In genomic region chr11:72044231-72044630, GRCm38 (mm10) we compare ENCODE assay signal across 11 mouse cellular contexts. TPM values are rescaled to one million over a fixed set of nuclear protein-coding genes. Genes with fewer than 3 reads are reported as not detected.
DNase-seq lines count a peak whose midpoint lies in the region; ATAC-seq lines count a peak whose summit lies in the region.
"Had no signal": no experiment of that assay in that cellular context is flagged by ENCODE, and none has a peak within 500 bp of the region (broad histone marks: within the 10 kb centered on the region; RNA-seq: fewer than 3 reads in every experiment).

No protein-coding gene starts in this region.

- no peaks in the 10 kb centered on the region for H3K9me3 ChIP-seq in heart, embryonic 14.5 days (ENCODE audit: control insufficient read depth, low read length)
- H3K9me3 ChIP-seq in lung, embryonic 15.5 days: no peaks in the 10 kb centered on the region
- no peaks in the 10 kb centered on the region for H3K9me3 ChIP-seq in embryonic facial prominence, embryonic 10.5 days
- H3K9me3 ChIP-seq in hindbrain, embryonic 12.5 days (replicated peaks): no peaks in the 10 kb centered on the region

- WGBS in heart, embryonic 14.5 days: 81% methylated on average over 3 of the region's 3 CpGs
- WGBS in lung, embryonic 15.5 days: 57% methylated on average over 3 of the region's 3 CpGs
- 93% methylated on average over 3 of the region's 3 CpGs for WGBS in embryonic facial prominence, embryonic 10.5 days
- 95% methylated on average over 3 of the region's 3 CpGs for WGBS in hindbrain, embryonic 12.5 days

- peaks cover 32% of the 10 kb centered on the region for H3K36me3 ChIP-seq in heart, embryonic 14.5 days (ENCODE audit: control insufficient read depth, insufficient read depth, low read length)
- H3K36me3 ChIP-seq in lung, embryonic 15.5 days: peaks cover 33% of the 10 kb centered on the region
- H3K36me3 ChIP-seq in embryonic facial prominence, embryonic 10.5 days (replicated peaks): peaks cover 52% of the 10 kb centered on the region
- H3K36me3 ChIP-seq in hindbrain, embryonic 12.5 days: peaks cover 25% of the 10 kb centered on the region

- intact Hi-C loops in heart, postnatal 36 days (cut with DNase I): no loop called here

- no peak overlapping the region for H3K27ac ChIP-seq in heart, embryonic 14.5 days (replicated peaks in 1 of 2; ENCODE audit: control insufficient read depth in 1 of 2, insufficient read depth in 1 of 2, low read depth in 2 of 2, low read length in 2 of 2)
- no peak overlapping the region for H3K27ac ChIP-seq in lung, embryonic 15.5 days
- no peak overlapping the region for H3K27ac ChIP-seq in embryonic facial prominence, embryonic 10.5 days (replicated peaks)
- H3K27ac ChIP-seq in hindbrain, embryonic 12.5 days: no peak overlapping the region
- H3K27ac ChIP-seq: macrophage had no signal

- no peak overlapping the region; the same call in 1 of the 2 replicates for H3K9ac ChIP-seq in heart, embryonic 14.5 days (ENCODE audit: low read length)
- peak overlapping the region; percentile 53; the same call in 1 of the 2 replicates for H3K9ac ChIP-seq in lung, embryonic 15.5 days
- H3K9ac ChIP-seq in hindbrain, embryonic 12.5 days: no peak overlapping the region

- peaks cover 2% of the 10 kb centered on the region; the same call in 1 of the 2 replicates for H3K27me3 ChIP-seq in heart, embryonic 14.5 days (ENCODE audit: control insufficient read depth, insufficient read depth, low read length)
- H3K27me3 ChIP-seq in lung, embryonic 15.5 days: no peaks in the 10 kb centered on the region
- H3K27me3 ChIP-seq in embryonic facial prominence, embryonic 10.5 days (replicated peaks; ENCODE audit: low read depth, poor library complexity, severe bottlenecking): peaks cover 17% of the 10 kb centered on the region
- peaks cover 2% of the 10 kb centered on the region for H3K27me3 ChIP-seq in hindbrain, embryonic 12.5 days

- ATAC-seq in heart, embryonic 14.5 days (ENCODE audit: insufficient number of reproducible peaks, insufficient read depth, low FRiP score, low read depth): no peak
- no peak for ATAC-seq in lung, embryonic 15.5 days (ENCODE audit: borderline replicate concordance, extremely low read depth, low FRiP score, low TSS enrichment)
- ATAC-seq in hindbrain, embryonic 12.5 days (ENCODE audit: low FRiP score): no peak

- H3K4me1 ChIP-seq in heart, embryonic 14.5 days (ENCODE audit: control insufficient read depth in 2 of 2, insufficient read depth in 2 of 2, low read length in 2 of 2): peaks cover 24 to 38% of the 10 kb centered on the region in 2 experiments
- peaks cover 33% of the 10 kb centered on the region for H3K4me1 ChIP-seq in lung, embryonic 15.5 days
- peaks cover 53% of the 10 kb centered on the region for H3K4me1 ChIP-seq in embryonic facial prominence, embryonic 10.5 days
- peaks cover 39% of the 10 kb centered on the region for H3K4me1 ChIP-seq in hindbrain, embryonic 12.5 days

- H3K4me3 ChIP-seq in heart, embryonic 14.5 days (ENCODE audit: control insufficient read depth in 1 of 2, insufficient read depth in 1 of 2, low read depth in 1 of 2, low read length in 2 of 2): no peak overlapping the region
- H3K4me3 ChIP-seq in lung, embryonic 15.5 days: no peak overlapping the region; the same call in 1 of the 2 replicates
- peak overlapping the region; percentile 81 for H3K4me3 ChIP-seq in embryonic facial prominence, embryonic 10.5 days
- no peak overlapping the region for H3K4me3 ChIP-seq in hindbrain, embryonic 12.5 days

- peak overlapping the region; percentile 98 for H3K4me2 ChIP-seq in heart, embryonic 14.5 days (ENCODE audit: low read length)
- peak overlapping the region; percentile 82; the same call in 1 of the 2 replicates for H3K4me2 ChIP-seq in lung, embryonic 15.5 days
- H3K4me2 ChIP-seq in hindbrain, embryonic 12.5 days (replicated peaks): peak overlapping the region; percentile 88

- no peak for DNase-seq in heart, postnatal 36 days
- no peak for DNase-seq in lung, postnatal 36 days
- no peak for DNase-seq in embryonic facial prominence, embryonic 10.5 days (ENCODE audit: low spot score)
- DNase-seq in urinary bladder, postnatal 4 days (ENCODE audit: low spot score in 2 of 2): no peak
- DNase-seq in thymus, postnatal 0 days (ENCODE audit: low spot score): no peak
- DNase-seq: heart, postnatal 14 days had no signal

RNA-seq across cellular contexts. Expression of gene Pimreg, which starts 2.4 kb away (rescaled TPM):
- 76.4 and 76.9 TPM in 2 replicates for polyA plus RNA-seq in heart, embryonic 14.5 days (2014; fragmentation: Nextera tagmentation; extraction: Ambion mirVana)
- total RNA-seq in heart, postnatal 36 days (2021): 1 to 10 TPM; 1.1 to 1.4 TPM
- 153 and 156 TPM in 2 replicates for polyA plus RNA-seq in lung, embryonic 15.5 days (2015; fragmentation: Nextera tagmentation; extraction: Ambion mirVana)
- polyA plus RNA-seq in embryonic facial prominence, embryonic 10.5 days (2016; fragmentation: Nextera tagmentation; extraction: Ambion mirVana): 219 and 242 TPM in 2 replicates
- polyA plus RNA-seq in hindbrain, embryonic 12.5 days (2016; fragmentation: Nextera tagmentation; extraction: Ambion mirVana): 98.6 and 104 TPM in 2 replicates
- polyA plus RNA-seq in thymus, postnatal 0 days (2015; fragmentation: Nextera tagmentation; extraction: Ambion mirVana): 74.2 and 88.2 TPM in 2 replicates

RNA-seq across cellular contexts. Expression of gene Aipl1, which starts 6.9 kb away (rescaled TPM):
- polyA plus RNA-seq in heart, embryonic 14.5 days (2014; fragmentation: Nextera tagmentation; extraction: Ambion mirVana): 0.22 and 0.36 TPM in 2 replicates
- total RNA-seq in heart, postnatal 36 days (2021): not detected
- 0.43 and 0.72 TPM in 2 replicates for polyA plus RNA-seq in lung, embryonic 15.5 days (2015; fragmentation: Nextera tagmentation; extraction: Ambion mirVana)
- polyA plus RNA-seq in embryonic facial prominence, embryonic 10.5 days (2016; fragmentation: Nextera tagmentation; extraction: Ambion mirVana): 0.36 and 0.52 TPM in 2 replicates
- 0.25 and 0.40 TPM in 2 replicates for polyA plus RNA-seq in hindbrain, embryonic 12.5 days (2016; fragmentation: Nextera tagmentation; extraction: Ambion mirVana)
- 1.2 and 1.6 TPM in 2 replicates for polyA plus RNA-seq in thymus, postnatal 0 days (2015; fragmentation: Nextera tagmentation; extraction: Ambion mirVana)
- total RNA-seq: heart, postnatal 14 days had no signal
- polyA plus RNA-seq: large intestine, adult 2 months had no signal
